Comparison of ENCODE assay signal across 8 mouse cellular contexts in the genomic region with DNA sequence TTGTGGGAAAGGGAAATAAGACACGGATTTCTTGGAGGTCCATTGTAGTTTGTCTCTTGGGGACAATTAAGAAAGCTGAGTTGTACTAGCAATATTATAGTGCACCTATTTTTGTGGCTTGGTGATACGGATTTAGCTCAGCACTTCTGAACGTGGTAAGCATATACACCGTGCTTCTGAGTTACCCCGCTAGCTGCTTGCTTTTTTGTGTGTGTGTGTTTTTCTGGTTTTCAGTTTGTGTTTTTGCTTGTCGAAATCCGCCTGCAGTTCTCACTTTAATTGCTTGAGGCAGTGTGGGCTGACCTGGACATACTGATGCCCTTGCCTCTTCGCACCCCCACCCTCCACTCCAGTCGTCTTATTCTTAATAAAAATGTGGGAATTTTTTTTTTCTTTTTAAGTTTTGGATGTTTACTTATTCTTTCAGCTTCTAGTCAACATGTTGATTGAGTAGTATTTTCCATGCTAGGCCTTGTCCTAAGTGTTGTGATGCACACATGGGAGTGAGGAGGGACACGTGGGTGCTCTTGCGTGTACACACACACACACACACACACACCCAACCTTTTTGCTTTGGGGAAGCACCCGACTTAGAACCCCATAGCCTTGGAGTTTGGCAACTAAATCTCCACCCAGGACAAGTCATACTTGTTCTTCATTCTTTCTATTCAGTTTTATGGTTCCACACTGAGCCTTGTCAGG. TPM values are rescaled to one million over a fixed set of nuclear protein-coding genes. Genes with fewer than 3 reads are reported as not detected.
A peak's percentile ranks its signal among the peaks of the same experiment; 100 is the strongest.
DNase-seq lines count a peak whose midpoint lies in the region; ATAC-seq and TF ChIP-seq lines count a peak whose summit lies in the region.

No protein-coding gene starts in this region.

- peak overlapping the region; percentile 80 for H3K4me2 ChIP-seq in heart, embryonic 13.5 days
- peak overlapping the region; percentile 81 for H3K4me2 ChIP-seq in forebrain, postnatal 0 days (ENCODE audit: low read depth)
- H3K4me2 ChIP-seq in liver, embryonic 15.5 days: peak overlapping the region; percentile 82

- H3K27ac ChIP-seq in heart, embryonic 13.5 days (replicated peaks): peak overlapping the region; percentile 90
- H3K27ac ChIP-seq in forebrain, postnatal 0 days (ENCODE audit: low read depth, low read length): peak overlapping the region; percentile 78
- no peak overlapping the region for H3K27ac ChIP-seq in liver, embryonic 15.5 days (replicated peaks)

- no peak for DNase-seq in heart, postnatal 14 days
- peak; percentile 33 for DNase-seq in MEL-GATA-1-ER (ENCODE audit: extremely low read depth, low read depth)
- peak; percentile 40 for DNase-seq in forebrain, postnatal 0 days
- peak; percentile 26 for DNase-seq in splenic B cell, adult 2 months (ENCODE audit: low read depth, low spot score)
- DNase-seq in gastrocnemius, adult 8-10 months (ENCODE audit: low spot score in 2 of 2): no peak
- no peak for DNase-seq in layer of hippocampus, postnatal 10 days (ENCODE audit: low spot score in 2 of 2)

- no peak for ATAC-seq in heart, embryonic 13.5 days (ENCODE audit: extremely low read depth, insufficient number of reproducible peaks, low FRiP score, low TSS enrichment)
- peak; percentile 29 for ATAC-seq in forebrain, postnatal 0 days
- no peak for ATAC-seq in liver, embryonic 15.5 days (ENCODE audit: insufficient read depth)

- H3K4me1 ChIP-seq in heart, embryonic 13.5 days: peaks cover 17% of the 10 kb centered on the region
- H3K4me1 ChIP-seq in forebrain, postnatal 0 days (ENCODE audit: insufficient read depth): peaks cover 4% of the 10 kb centered on the region; the same call in 1 of the 2 replicates
- H3K4me1 ChIP-seq in liver, embryonic 15.5 days (replicated peaks): peaks cover 7% of the 10 kb centered on the region

- WGBS in heart, embryonic 13.5 days: 21% methylated on average over 12 of the region's 12 CpGs
- 16% methylated on average over 12 of the region's 12 CpGs for WGBS in forebrain, postnatal 0 days
- WGBS in liver, embryonic 15.5 days (ENCODE audit: insufficient replicate concordance): 27% methylated on average over 12 of the region's 12 CpGs

- intact Hi-C loops in heart, postnatal 14 days (cut with DNase I): no loop called here

- peak overlapping the region; percentile 91 for H3K9ac ChIP-seq in heart, embryonic 13.5 days
- H3K9ac ChIP-seq in forebrain, postnatal 0 days: peak overlapping the region; percentile 90
- H3K9ac ChIP-seq in liver, embryonic 15.5 days: no peak overlapping the region

- no peaks in the 10 kb centered on the region for H3K27me3 ChIP-seq in heart, embryonic 13.5 days (replicated peaks)
- H3K27me3 ChIP-seq in forebrain, postnatal 0 days (ENCODE audit: insufficient read depth, low read length): no peaks in the 10 kb centered on the region
- H3K27me3 ChIP-seq in liver, embryonic 15.5 days: peaks cover 60% of the 10 kb centered on the region
- no peaks in the 10 kb centered on the region for H3K27me3 ChIP-seq in splenic B cell, adult 2 months (ENCODE audit: control insufficient read depth, insufficient read depth, low read length, poor library complexity, severe bottlenecking)

- H3K4me3 ChIP-seq in heart, embryonic 13.5 days: peak overlapping the region; percentile 87
- H3K4me3 ChIP-seq in forebrain, postnatal 0 days (ENCODE audit: low read depth, low read length): peak overlapping the region; percentile 87
- H3K4me3 ChIP-seq in liver, embryonic 15.5 days (replicated peaks): peak overlapping the region; percentile 65

- peak; percentile 22; the same call in 1 of the 2 replicates for TF ChIP-seq CTCF in forebrain, postnatal 0 days (IDR thresholded peaks at IDR 0.05; ENCODE audit: low read depth)

- H3K36me3 ChIP-seq in heart, embryonic 13.5 days: peaks cover 28% of the 10 kb centered on the region
- H3K36me3 ChIP-seq in forebrain, postnatal 0 days (ENCODE audit: insufficient read depth): peaks cover 8% of the 10 kb centered on the region
- no peaks in the 10 kb centered on the region for H3K36me3 ChIP-seq in liver, embryonic 15.5 days (replicated peaks)
- H3K36me3 ChIP-seq in splenic B cell, adult 2 months (ENCODE audit: control insufficient read depth, insufficient read depth, low read length, poor library complexity, severe bottlenecking): no peaks in the 10 kb centered on the region

- no peaks in the 10 kb centered on the region for H3K9me3 ChIP-seq in heart, embryonic 13.5 days
- H3K9me3 ChIP-seq in forebrain, postnatal 0 days (ENCODE audit: low read length): no peaks in the 10 kb centered on the region
- no peaks in the 10 kb centered on the region for H3K9me3 ChIP-seq in liver, embryonic 15.5 days (replicated peaks)

RNA-seq across cellular contexts. Expression of gene Sccpdh, which starts 1.0 kb away (rescaled TPM):
- 76.8 and 85.8 TPM in 2 replicates for polyA plus RNA-seq in heart, embryonic 13.5 days (2015; fragmentation: Nextera tagmentation; extraction: Ambion mirVana)
- total RNA-seq in heart, postnatal 14 days (2021): 10 to 100 TPM; 61.0 to 65.4 TPM
- total RNA-seq in forebrain, postnatal 0 days (2014; rRNA removed): 108 and 115 TPM in 2 replicates
- 164 and 168 TPM in 2 replicates for polyA plus RNA-seq in forebrain, postnatal 0 days (2015; fragmentation: Nextera tagmentation; extraction: Ambion mirVana)
- polyA plus RNA-seq in liver, embryonic 15.5 days (2015; fragmentation: Nextera tagmentation; extraction: Ambion mirVana): 9.0 and 9.5 TPM in 2 replicates
- 10 to 100 TPM; 35.3 to 47.3 (median 40.4) TPM for total RNA-seq in gastrocnemius, adult 8-10 months (2022)
- 10 to 100 TPM; 78.3 to 82.9 TPM for total RNA-seq in layer of hippocampus, postnatal 10 days (2021)

Comparison
In these comparisons a context has a peak if more than half of its experiments do, and no peak if none do; other contexts are left out.
1. DNase-seq: peak in MEL-GATA-1-ER (single experiment), forebrain, postnatal 0 days (single experiment) and splenic B cell, adult 2 months (single experiment); none in heart, postnatal 14 days (0 of 2), gastrocnemius, adult 8-10 months (0 of 2) and layer of hippocampus, postnatal 10 days (0 of 2).
2. Peak in every context shown above with its lines, with median percentiles within 50 percentile points of each other: H3K4me2 ChIP-seq and H3K4me3 ChIP-seq.